Mouse (Mus musculus) activated CD4-positive, CD25-positive, alpha-beta regulatory T cell, adult 9 weeks (primary cell): ENCODE measurements around the gene Ptprh. TPM values are rescaled to one million over a fixed set of nuclear protein-coding genes. Genes with fewer than 3 reads are reported as not detected.

ENCODE experiments used
- polyA plus RNA-seq: library from polyadenylated mRNA; unstranded; fragments of 100-300 nt; shearing (Covaris generic); gene quantifications from one replicate; pipeline ENCODE4 v1.2.1, GENCODE M21; 2017

The Ptprh gene
- not detected for polyA plus RNA-seq

GRCm38 (mm10) chr7:4603873-4604272, at the start of gene Ptprh:
Gene Ptprh, minus strand, starts transcription at chr7:4604041.

GRCm38 (mm10) chr7:4631031-4631430, 27.2 kb upstream of the Ptprh start, which contains the start of gene Tmem86b:
Gene Tmem86b, minus strand, starts transcription at chr7:4631422.

GRCm38 (mm10) chr7:4547221-4547641, 56.6 kb downstream of the Ptprh start, which contains the start of gene Syt5:
Gene Syt5, minus strand, starts transcription at chr7:4547541.

GRCm38 (mm10) chr7:4532005-4532729, 71.7 kb downstream of the Ptprh start, which contains the start of gene Dnaaf3:
Gene Dnaaf3, minus strand, starts transcription at chr7:4532453.

GRCm38 (mm10) chr7:4524212-4524922, 79.5 kb downstream of the Ptprh start, which contains the start of gene Tnni3:
Gene Tnni3, minus strand, starts transcription at chr7:4524229.

GRCm38 (mm10) chr7:4516332-4517050, 87.3 kb downstream of the Ptprh start, which contains the start of gene Tnnt1:
Gene Tnnt1, minus strand, starts transcription at chr7:4516382.

GRCm38 (mm10) chr7:4501558-4502397, 102.1 kb downstream of the Ptprh start, which contains the start of gene Ppp1r12c:
Gene Ppp1r12c, minus strand, starts transcription at chr7:4501680.

Other genes starting within 250 kb of the Ptprh start
- not detected for gene Gp6, start 206.3 kb downstream of the Ptprh start, polyA plus RNA-seq
- gene Rdh13, start 158.4 kb downstream of the Ptprh start, polyA plus RNA-seq: 4.9 TPM
- gene Eps8l1, start 143.4 kb downstream of the Ptprh start, polyA plus RNA-seq: 11.1 TPM
- 29.9 TPM for gene Ppp1r12c, start 102.4 kb downstream of the Ptprh start, polyA plus RNA-seq
- gene Tnnt1, start 87.7 kb downstream of the Ptprh start, polyA plus RNA-seq: 4.5 TPM
- gene Tnni3, start 79.8 kb downstream of the Ptprh start, polyA plus RNA-seq: 1.5 TPM
- 1.2 TPM for gene Dnaaf3, start 71.6 kb downstream of the Ptprh start, polyA plus RNA-seq
- 0.26 TPM for gene Syt5, start 56.5 kb downstream of the Ptprh start, polyA plus RNA-seq
- gene Tmem86b, start 27.4 kb upstream of the Ptprh start, polyA plus RNA-seq: 5.6 TPM
- gene Ppp6r1, start 55.0 kb upstream of the Ptprh start, polyA plus RNA-seq: 30.9 TPM
- 82.1 TPM for gene Hspbp1, start 81.0 kb upstream of the Ptprh start, polyA plus RNA-seq
- not detected for gene Brsk1, start 86.6 kb upstream of the Ptprh start, polyA plus RNA-seq
- gene Tmem150b, start 121.2 kb upstream of the Ptprh start, polyA plus RNA-seq: 0.10 TPM
- 49.9 TPM for gene Kmt5c, start 136.1 kb upstream of the Ptprh start, polyA plus RNA-seq
- 3.0 TPM for gene Cox6b2, start 149.1 kb upstream of the Ptprh start, polyA plus RNA-seq
- not detected for gene Fam71e2, start 167.3 kb upstream of the Ptprh start, polyA plus RNA-seq
- not detected for gene Il11, start 178.8 kb upstream of the Ptprh start, polyA plus RNA-seq
- gene Tmem190, start 178.9 kb upstream of the Ptprh start, polyA plus RNA-seq: not detected
- 1.3 TPM for gene Tmem238, start 185.6 kb upstream of the Ptprh start, polyA plus RNA-seq
- 423 TPM for gene Rpl28, start 188.8 kb upstream of the Ptprh start, polyA plus RNA-seq
- 105 TPM for gene Ube2s, start 208.5 kb upstream of the Ptprh start, polyA plus RNA-seq
- gene Shisa7, start 240.7 kb upstream of the Ptprh start, polyA plus RNA-seq: not detected